Mouse (Mus musculus): ENCODE results near the gene Rsph1. TPM values are rescaled to one million over a fixed set of nuclear protein-coding genes. Genes with fewer than 3 reads are reported as not detected.

Gene Rsph1
- 1.3 and 2.2 TPM in 2 replicates for polyA plus RNA-seq (2015; fragmentation: Nextera tagmentation; extraction: Ambion mirVana)

- H3K36me3 ChIP-seq (ENCODE audit: insufficient read depth, low read length) = no peaks in the 10 kb centered on the region
- 0 out of 2 replicates have a peak, but pooled peaks cover 5% of the 10 kb centered on the region for H3K4me1 ChIP-seq (replicated peaks; ENCODE audit: insufficient read depth, low read length)
- peak; percentile 86 for ATAC-seq (replicated peaks; ENCODE audit: low FRiP score, low read depth)
- no peaks in the 10 kb centered on the region for H3K9me3 ChIP-seq (replicated peaks; ENCODE audit: low read length)
- 9% methylated on average over 44 of the region's 44 CpGs for WGBS
- H3K4me3 ChIP-seq (replicated peaks; ENCODE audit: low read depth, low read length) = peak within 1 kb of the TSS; percentile 38
- no peaks in the 10 kb centered on the region for H3K27me3 ChIP-seq (ENCODE audit: insufficient read depth, low read length)
- no peak for TF ChIP-seq CTCF (IDR thresholded peaks at IDR 0.05; ENCODE audit: low read depth)
- H3K4me2 ChIP-seq (ENCODE audit: low read length) = peak within 1 kb of the TSS; percentile 71
- no peak within 1 kb of the TSS for H3K27ac ChIP-seq
- peak within 1 kb of the TSS; percentile 49; the same call in 1 of the 2 replicates for H3K9ac ChIP-seq (ENCODE audit: low read depth, low read length)
- peak; percentile 95 for DNase-seq (ENCODE audit: low spot score)
Measured at GRCm38 (mm10) chr17:31276922-31277918, at the start of gene Rsph1. Gene Rsph1 (minus strand): TSS chr17:31277383.

- H3K9me3 ChIP-seq (replicated peaks; ENCODE audit: low read length) = no peaks in the 10 kb centered on the region
- H3K27me3 ChIP-seq (ENCODE audit: insufficient read depth, low read length) = no peaks in the 10 kb centered on the region
- no peaks in the 10 kb centered on the region for H3K36me3 ChIP-seq (ENCODE audit: insufficient read depth, low read length)
- no peak for TF ChIP-seq CTCF (IDR thresholded peaks at IDR 0.05; ENCODE audit: low read depth)
- WGBS = 56% methylated on average over 9 of the region's 9 CpGs
- no peak overlapping the region for H3K4me2 ChIP-seq (ENCODE audit: low read length)
- no peak overlapping the region for H3K27ac ChIP-seq
- no peaks in the 10 kb centered on the region for H3K4me1 ChIP-seq (replicated peaks; ENCODE audit: insufficient read depth, low read length)
- DNase-seq (ENCODE audit: low spot score) (no peak), ATAC-seq (replicated peaks; ENCODE audit: low FRiP score, low read depth) (no peak)
- H3K4me3 ChIP-seq (replicated peaks; ENCODE audit: low read depth, low read length) = no peak overlapping the region
- no peak overlapping the region for H3K9ac ChIP-seq (ENCODE audit: low read depth, low read length)
Measured at GRCm38 (mm10) chr17:31326220-31326852, 49.2 kb upstream of the Rsph1 start.

GRCm38 (mm10) chr17:31325451-31326219, 48.5 kb upstream of the Rsph1 start:
- Histone ChIP-seq H3K36me3 (ENCODE audit: insufficient read depth, low read length) (no peaks in the 10 kb centered on the region), H3K4me1 (replicated peaks; ENCODE audit: insufficient read depth, low read length) (no peaks in the 10 kb centered on the region), H3K9ac (ENCODE audit: low read depth, low read length) (no peak overlapping the region), H3K4me3 (replicated peaks; ENCODE audit: low read depth, low read length) (no peak overlapping the region), H3K27ac (no peak overlapping the region), H3K4me2 (ENCODE audit: low read length) (no peak overlapping the region), H3K27me3 (ENCODE audit: insufficient read depth, low read length) (no peaks in the 10 kb centered on the region), H3K9me3 (replicated peaks; ENCODE audit: low read length) (no peaks in the 10 kb centered on the region)
- peak; percentile 76 for TF ChIP-seq CTCF (IDR thresholded peaks at IDR 0.05; ENCODE audit: low read depth)
- WGBS = 57% methylated on average over 13 of the region's 13 CpGs
- DNase-seq (ENCODE audit: low spot score) (peak; percentile 58), ATAC-seq (replicated peaks; ENCODE audit: low FRiP score, low read depth) (no peak)

GRCm38 (mm10) chr17:31324227-31324626, 47.0 kb upstream of the Rsph1 start:
- Histone ChIP-seq H3K4me1 (replicated peaks; ENCODE audit: insufficient read depth, low read length) (no peaks in the 10 kb centered on the region), H3K36me3 (ENCODE audit: insufficient read depth, low read length) (no peaks in the 10 kb centered on the region), H3K9ac (ENCODE audit: low read depth, low read length) (no peak overlapping the region), H3K27me3 (ENCODE audit: insufficient read depth, low read length) (no peaks in the 10 kb centered on the region), H3K4me2 (ENCODE audit: low read length) (no peak overlapping the region), H3K27ac (no peak overlapping the region), H3K4me3 (replicated peaks; ENCODE audit: low read depth, low read length) (no peak overlapping the region), H3K9me3 (replicated peaks; ENCODE audit: low read length) (no peaks in the 10 kb centered on the region)
- TF ChIP-seq CTCF (IDR thresholded peaks at IDR 0.05; ENCODE audit: low read depth) = no peak
- WGBS = 91% methylated on average over 8 of the region's 8 CpGs
- DNase-seq (ENCODE audit: low spot score) (no peak), ATAC-seq (replicated peaks; ENCODE audit: low FRiP score, low read depth) (no peak)

GRCm38 (mm10) chr17:31323379-31323778, 46.2 kb upstream of the Rsph1 start:
- Histone ChIP-seq H3K4me3 (replicated peaks; ENCODE audit: low read depth, low read length) (no peak overlapping the region), H3K9me3 (replicated peaks; ENCODE audit: low read length) (no peaks in the 10 kb centered on the region), H3K36me3 (ENCODE audit: insufficient read depth, low read length) (no peaks in the 10 kb centered on the region), H3K4me2 (ENCODE audit: low read length) (no peak overlapping the region), H3K27me3 (ENCODE audit: insufficient read depth, low read length) (no peaks in the 10 kb centered on the region), H3K4me1 (replicated peaks; ENCODE audit: insufficient read depth, low read length) (no peaks in the 10 kb centered on the region), H3K27ac (0 out of 2 replicates have a peak overlapping the region, but pooled peaks have one; percentile 8), H3K9ac (ENCODE audit: low read depth, low read length) (no peak overlapping the region)
- ATAC-seq (replicated peaks; ENCODE audit: low FRiP score, low read depth) = no peak
- no peak for TF ChIP-seq CTCF (IDR thresholded peaks at IDR 0.05; ENCODE audit: low read depth)
- WGBS = 65% methylated on average over 4 of the region's 4 CpGs
- no peak for DNase-seq (ENCODE audit: low spot score)

GRCm38 (mm10) chr17:31322446-31322845, 45.3 kb upstream of the Rsph1 start:
- ATAC-seq (replicated peaks; ENCODE audit: low FRiP score, low read depth) (no peak), DNase-seq (ENCODE audit: low spot score) (no peak)
- H3K4me2 ChIP-seq (ENCODE audit: low read length) = no peak overlapping the region
- no peaks in the 10 kb centered on the region for H3K9me3 ChIP-seq (replicated peaks; ENCODE audit: low read length)
- no peaks in the 10 kb centered on the region for H3K4me1 ChIP-seq (replicated peaks; ENCODE audit: insufficient read depth, low read length)
- no peak overlapping the region for H3K4me3 ChIP-seq (replicated peaks; ENCODE audit: low read depth, low read length)
- no peaks in the 10 kb centered on the region for H3K27me3 ChIP-seq (ENCODE audit: insufficient read depth, low read length)
- no peaks in the 10 kb centered on the region for H3K36me3 ChIP-seq (ENCODE audit: insufficient read depth, low read length)
- H3K27ac ChIP-seq = no peak overlapping the region
- no peak overlapping the region for H3K9ac ChIP-seq (ENCODE audit: low read depth, low read length)
- 73% methylated on average over 4 of the region's 4 CpGs for WGBS
- TF ChIP-seq CTCF (IDR thresholded peaks at IDR 0.05; ENCODE audit: low read depth) = no peak

Data from kidney, postnatal 0 days (tissue).